Mouse (Mus musculus): ENCODE measurements at regions not wholly inside any gene's neighbourhood (a gene's known extent, or its start where the extent isn't known, plus 50 kb on each side); places are given as distances from the start of the nearest gene placed in this dataset.

DNA sequence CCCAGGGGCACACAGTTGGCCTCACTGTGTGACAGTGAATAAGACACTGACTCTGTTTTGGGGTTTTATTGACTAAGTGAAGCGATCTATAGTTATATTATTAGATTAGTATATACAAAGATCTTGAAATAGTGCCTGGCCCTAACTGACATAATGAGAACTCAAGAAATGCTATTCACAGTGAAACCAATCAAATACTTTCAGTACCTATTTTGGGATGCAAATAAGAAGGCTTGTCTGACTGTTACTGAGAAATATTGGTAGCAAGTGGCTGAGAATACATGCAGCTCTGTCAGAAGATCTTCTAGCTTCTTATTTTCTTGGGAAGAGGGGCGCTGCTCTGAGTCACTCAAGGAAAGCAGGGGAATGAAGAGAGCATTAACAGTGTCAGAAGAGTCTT lies 97.7 kb upstream of the Dnajc24 start:
- TF ChIP-seq CTCF (IDR thresholded peaks at IDR 0.05; ENCODE audit: borderline replicate concordance, extremely low read depth, insufficient read depth, insufficient read length) (no peak), POLR2A (IDR thresholded peaks at IDR 0.05; ENCODE audit: borderline replicate concordance, extremely low read depth, insufficient read depth, insufficient read length, poor library complexity, severe bottlenecking) (no peak)
